Mouse (Mus musculus) layer of hippocampus, adult 9-10 months (tissue): Measurements from ENCODE around the gene Ptprt.

Experiments used
- DNase-seq: peaks from one replicate; pipeline ENCODE4 v3.0.0; 2022; ENCODE audit warnings: low spot score

The Ptprt gene

GRCm38 (mm10) chr2:162411014-162411413, 249.9 kb downstream of the Ptprt start:
- DNase-seq = no peak

GRCm38 (mm10) chr2:162409245-162409644, 251.7 kb downstream of the Ptprt start:
- no peak for DNase-seq

DNA sequence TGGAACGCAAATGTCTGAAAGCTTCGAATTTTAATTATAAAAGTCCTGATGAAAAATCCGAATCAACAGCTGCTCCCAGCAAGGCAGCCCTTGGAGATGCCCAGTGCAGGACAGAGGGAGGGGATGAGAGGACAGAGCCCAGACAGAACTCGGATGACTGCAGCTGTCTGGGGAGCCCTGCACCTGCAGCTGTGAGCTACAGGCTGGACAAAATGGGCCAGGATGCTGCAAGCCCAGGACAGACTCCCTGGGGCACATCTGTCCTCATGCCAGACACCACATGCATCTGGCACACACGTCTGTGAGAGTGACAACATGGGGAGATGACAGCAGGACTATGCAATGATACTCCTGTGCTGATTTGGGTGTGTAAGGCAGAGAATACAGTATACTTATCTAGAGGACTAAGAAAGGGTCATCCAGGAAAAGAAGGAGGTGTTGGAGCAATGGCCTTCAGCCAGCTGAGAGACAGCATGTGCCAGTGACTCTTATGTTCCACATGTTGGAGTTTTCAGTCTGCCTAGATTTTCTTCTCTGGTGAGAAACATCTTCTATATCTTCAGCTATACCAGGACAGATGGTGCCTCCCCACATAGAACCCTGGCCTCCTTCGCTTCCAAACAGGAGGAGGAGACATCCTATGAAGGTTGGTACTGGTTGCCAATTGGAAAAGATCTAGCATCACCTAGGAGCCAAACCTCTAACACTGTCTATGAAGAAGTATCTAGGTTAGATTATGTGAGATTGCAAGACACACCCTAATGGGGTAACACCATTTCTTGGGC, 259.4 kb downstream of the Ptprt start:
- no peak for DNase-seq

- DNase-seq = no peak
Observed at GRCm38 (mm10) chr2:162394601-162395000, 266.3 kb downstream of the Ptprt start.

- no peak for DNase-seq
Observed at GRCm38 (mm10) chr2:162391834-162392233, 269.1 kb downstream of the Ptprt start.

- no peak for DNase-seq
Observed at GRCm38 (mm10) chr2:162377309-162377708, 283.6 kb downstream of the Ptprt start.

DNA sequence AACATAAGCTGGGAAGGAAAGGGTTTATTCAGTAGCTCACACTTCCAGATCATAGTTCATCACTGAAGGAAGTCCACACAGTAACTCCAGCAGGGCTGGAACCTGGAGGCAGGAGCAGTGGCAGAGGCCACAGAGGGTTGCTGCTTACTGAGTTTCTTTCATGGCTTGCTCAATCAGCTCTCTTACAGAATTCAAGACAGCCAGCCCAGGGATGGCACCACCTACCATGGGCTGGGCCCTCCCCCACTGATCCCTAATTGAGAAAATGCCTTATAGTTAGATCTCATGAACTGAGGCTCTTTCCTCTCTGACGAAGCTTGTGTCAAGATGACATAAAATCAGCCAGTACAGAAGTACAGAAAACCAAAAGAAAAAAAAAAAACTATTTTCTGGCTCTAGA, 311.9 kb downstream of the Ptprt start:
- no peak for DNase-seq

DNA sequence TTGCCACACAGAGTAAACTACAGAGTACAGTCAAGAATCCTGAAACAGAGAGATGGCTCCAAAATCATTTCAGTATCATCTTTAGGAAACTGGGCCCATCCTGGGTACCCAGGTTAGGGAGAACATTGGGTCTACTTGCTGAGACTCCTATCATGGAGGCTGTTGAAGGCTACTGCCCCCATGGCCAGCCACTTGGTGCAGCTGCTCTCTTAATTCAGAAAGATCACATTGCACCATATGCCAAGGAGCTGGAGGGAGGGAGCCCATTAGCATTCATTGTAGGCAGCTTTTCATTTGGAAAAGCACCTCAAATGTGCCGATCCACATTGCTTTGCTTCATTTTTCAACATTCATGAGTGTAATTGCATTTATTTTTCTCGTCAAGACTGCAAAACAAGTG, 319.1 kb downstream of the Ptprt start:
- no peak for DNase-seq

DNA sequence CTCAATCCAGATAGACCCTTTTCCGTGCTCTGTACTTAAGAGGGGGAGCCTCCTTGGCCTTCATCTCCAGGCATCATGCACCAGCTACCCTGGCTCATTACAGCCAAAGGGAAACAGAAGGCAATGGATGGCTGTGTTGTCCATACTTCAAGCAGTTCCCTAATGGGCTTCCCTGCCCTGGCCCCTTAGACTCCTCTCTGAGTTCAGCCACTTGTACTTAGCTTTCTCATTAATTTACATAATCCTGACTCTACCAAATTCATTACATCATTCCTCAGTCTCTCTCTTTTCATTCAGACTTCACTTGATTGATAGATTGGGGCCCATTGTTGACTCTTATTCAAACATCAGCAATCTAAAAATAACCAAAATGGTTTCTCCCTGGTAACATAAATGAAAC, 320.7 kb downstream of the Ptprt start:
- no peak for DNase-seq

DNA sequence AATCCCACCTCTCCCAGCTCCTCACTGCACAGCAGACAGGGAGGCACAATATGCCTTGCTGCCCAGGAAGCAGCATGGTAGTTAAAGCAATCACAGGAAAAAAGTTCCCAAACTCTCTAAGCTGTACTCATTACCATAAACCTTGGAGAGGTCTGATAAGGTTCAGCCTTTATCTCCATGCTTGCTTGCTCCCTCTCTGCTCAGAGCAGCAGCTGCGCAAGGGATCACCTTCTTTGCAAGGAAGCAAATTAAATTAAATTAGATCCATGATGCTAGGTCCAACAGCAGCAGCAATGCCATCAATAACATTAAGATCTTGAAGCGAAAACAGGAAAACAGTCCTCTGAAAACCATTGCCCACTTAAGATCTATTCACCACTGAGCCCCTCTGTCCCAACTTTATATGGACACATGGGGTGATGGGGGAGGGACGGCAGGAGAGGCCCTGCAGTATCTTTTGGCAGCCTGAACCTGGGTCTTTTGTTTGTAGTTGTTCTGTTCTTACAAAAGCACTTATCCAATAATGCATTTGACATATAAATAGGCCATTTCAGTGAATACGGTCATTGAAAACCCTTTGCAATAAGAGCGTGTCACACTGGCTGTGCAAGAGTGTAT, 328.8 kb downstream of the Ptprt start:
- DNase-seq = no peak

DNA sequence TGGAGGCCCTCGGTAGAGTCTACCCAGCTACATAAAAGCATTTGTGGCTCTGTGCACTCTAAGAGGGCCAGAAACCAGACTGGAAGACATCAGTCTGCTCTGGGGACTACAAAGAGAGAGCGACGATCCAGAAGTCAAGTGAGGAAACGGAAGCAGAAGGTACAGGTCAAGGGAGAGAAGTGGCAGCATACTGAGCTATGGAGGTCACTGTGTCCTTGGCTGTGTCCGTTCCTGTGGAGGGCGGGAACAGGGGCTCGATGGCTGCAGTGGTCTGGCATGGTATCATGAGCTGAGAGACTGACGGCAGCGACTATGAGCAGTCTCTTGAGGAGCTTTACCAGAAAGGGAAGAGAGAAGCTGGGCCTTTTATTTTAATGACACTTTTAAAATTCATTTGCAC, 331.5 kb downstream of the Ptprt start:
- no peak for DNase-seq

DNA sequence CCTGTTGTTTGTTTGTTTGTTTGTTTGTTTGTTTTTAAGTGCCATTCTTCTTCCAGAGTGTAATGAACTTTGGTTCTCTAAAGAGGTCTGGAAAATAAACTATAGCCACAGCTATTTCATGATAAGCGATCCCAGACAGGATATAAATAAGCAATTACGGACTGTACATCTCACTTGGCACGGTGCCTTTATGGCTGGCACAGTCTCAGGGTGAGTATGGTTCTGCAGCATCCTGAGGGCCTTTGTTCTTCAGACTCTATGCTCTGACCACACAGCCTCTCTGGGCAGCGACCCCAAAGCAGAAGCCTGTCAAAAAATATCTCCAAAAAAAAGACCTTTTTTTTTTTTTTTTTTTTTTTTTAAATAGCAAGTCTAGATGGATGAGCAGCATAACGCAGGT, 338.5 kb downstream of the Ptprt start:
- no peak for DNase-seq

GRCm38 (mm10) chr2:162307996-162308395, 353.0 kb downstream of the Ptprt start:
- DNase-seq = no peak

GRCm38 (mm10) chr2:162294070-162294469, 366.9 kb downstream of the Ptprt start:
- no peak for DNase-seq

- no peak for DNase-seq
Observed at GRCm38 (mm10) chr2:162282606-162283005, 378.3 kb downstream of the Ptprt start.

- DNase-seq = no peak
Observed at GRCm38 (mm10) chr2:162282121-162282520, 378.8 kb downstream of the Ptprt start.

- no peak for DNase-seq
Observed at GRCm38 (mm10) chr2:162273826-162274225, 387.1 kb downstream of the Ptprt start.

DNA sequence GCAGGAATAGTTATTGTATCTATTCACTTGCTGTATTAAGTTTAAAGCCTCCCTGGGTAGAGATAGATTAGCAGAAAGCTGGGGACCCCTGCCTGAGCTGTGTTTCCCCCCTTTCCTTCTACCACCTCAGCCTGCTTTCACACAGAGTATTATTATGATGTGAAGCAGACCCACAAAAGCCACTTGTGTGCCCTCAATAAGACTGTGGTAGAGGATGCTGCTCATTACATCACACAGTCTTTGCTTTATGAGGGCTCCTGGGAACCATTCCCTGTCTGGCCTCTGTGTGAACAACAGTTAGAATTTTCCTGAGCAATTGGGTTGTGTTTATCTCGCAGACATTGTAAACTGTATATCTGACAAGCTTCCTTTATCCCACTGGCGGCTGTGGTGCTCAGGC, 409.7 kb downstream of the Ptprt start:
- no peak for DNase-seq

- DNase-seq = no peak
Observed at GRCm38 (mm10) chr2:162248296-162248695, 412.7 kb downstream of the Ptprt start.

- no peak for DNase-seq
Observed at GRCm38 (mm10) chr2:162222476-162222875, 438.5 kb downstream of the Ptprt start.

GRCm38 (mm10) chr2:162220586-162220985, 440.4 kb downstream of the Ptprt start:
- no peak for DNase-seq

GRCm38 (mm10) chr2:162219507-162219906, 441.4 kb downstream of the Ptprt start:
- DNase-seq = peak; percentile 44

DNA sequence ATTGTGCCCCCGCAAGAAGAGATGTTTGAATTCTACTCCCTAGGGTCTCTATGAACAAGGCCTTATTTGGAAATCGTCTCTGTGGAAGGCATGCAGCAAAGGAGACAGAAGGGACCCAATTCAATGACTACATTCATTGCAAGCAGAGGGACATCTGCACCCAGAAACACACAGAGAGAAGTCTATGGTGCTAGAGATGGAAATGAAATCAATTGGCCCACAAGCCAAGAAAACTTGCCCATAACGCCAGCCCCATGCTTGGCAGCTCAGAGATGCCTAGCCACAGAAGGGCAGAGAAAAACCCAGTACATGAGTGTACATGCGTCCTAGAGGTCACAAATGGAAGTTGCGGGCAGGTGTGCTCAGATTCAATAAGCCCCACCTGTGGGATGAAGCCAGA, 443.1 kb downstream of the Ptprt start:
- no peak for DNase-seq

- DNase-seq = no peak
Observed at GRCm38 (mm10) chr2:162212397-162212796, 448.6 kb downstream of the Ptprt start.
